Mouse (Mus musculus) stomach, embryonic 15.5 days (tissue): ENCODE results near the gene Erlin1. TPM values are rescaled to one million over a fixed set of nuclear protein-coding genes. Genes with fewer than 3 reads are reported as not detected.

Experiments
- ATAC-seq: fragments of 200-750 bp; cut with Nextera tagmentation; 2 replicates; pipeline ENCODE4 v1.8.0; 2017; ENCODE audit warnings: low read depth, moderate number of reproducible peaks, moderate TSS enrichment; ENCODE audit not compliant: insufficient read depth, low FRiP score
- H3K27ac ChIP-seq: fragments of 300-500 bp; sonication (generic); 2 replicates; pipeline ENCODE4 v1.5.1; 2015; ENCODE audit warnings: mild to moderate bottlenecking, inconsistent platforms
- H3K27me3 ChIP-seq: fragments of 300-500 bp; sonication (generic); replicated peaks from 2 replicates; pipeline ENCODE4 v1.6.1; 2015; ENCODE audit warnings: inconsistent platforms
- H3K36me3 ChIP-seq: fragments of 300-500 bp; sonication (generic); 2 replicates; pipeline ENCODE4 v1.6.1; 2015; ENCODE audit warnings: inconsistent platforms
- H3K4me1 ChIP-seq: fragments of 300-500 bp; sonication (generic); 2 replicates; pipeline ENCODE4 v1.6.1; 2015; ENCODE audit warnings: inconsistent platforms
- H3K4me2 ChIP-seq: fragments of 300-500 bp; sonication (generic); 2 replicates; pipeline ENCODE4 v1.6.1; 2015; ENCODE audit warnings: mild to moderate bottlenecking, inconsistent platforms
- H3K4me3 ChIP-seq: fragments of 300-500 bp; sonication (generic); replicated peaks from 2 replicates; pipeline ENCODE4 v1.5.1; 2015; ENCODE audit warnings: inconsistent platforms
- H3K9ac ChIP-seq: fragments of 300-500 bp; sonication (generic); 2 replicates; pipeline ENCODE4 v1.6.1; 2015; ENCODE audit warnings: inconsistent platforms
- H3K9me3 ChIP-seq: fragments of 300-500 bp; sonication (generic); 2 replicates; pipeline ENCODE4 v1.6.1; 2016; ENCODE audit warnings: inconsistent platforms
- WGBS: fragments of 180-500 bp; shearing (Covaris S2); methylation state at CpG from one replicate; pipeline ENCODE4 v1.1.7; 2015; 5-methylcytosine and 5-hydroxymethylcytosine counted together
- polyA plus RNA-seq: library from polyadenylated mRNA; unstranded; fragments of >200 nt; fragmentation: Nextera tagmentation; extraction: Ambion mirVana; gene quantifications from 2 replicates; pipeline ENCODE4 v1.2.1, GENCODE M21; 2015

The Erlin1 gene
- 40.8 and 46.0 TPM in 2 replicates for polyA plus RNA-seq

DNA sequence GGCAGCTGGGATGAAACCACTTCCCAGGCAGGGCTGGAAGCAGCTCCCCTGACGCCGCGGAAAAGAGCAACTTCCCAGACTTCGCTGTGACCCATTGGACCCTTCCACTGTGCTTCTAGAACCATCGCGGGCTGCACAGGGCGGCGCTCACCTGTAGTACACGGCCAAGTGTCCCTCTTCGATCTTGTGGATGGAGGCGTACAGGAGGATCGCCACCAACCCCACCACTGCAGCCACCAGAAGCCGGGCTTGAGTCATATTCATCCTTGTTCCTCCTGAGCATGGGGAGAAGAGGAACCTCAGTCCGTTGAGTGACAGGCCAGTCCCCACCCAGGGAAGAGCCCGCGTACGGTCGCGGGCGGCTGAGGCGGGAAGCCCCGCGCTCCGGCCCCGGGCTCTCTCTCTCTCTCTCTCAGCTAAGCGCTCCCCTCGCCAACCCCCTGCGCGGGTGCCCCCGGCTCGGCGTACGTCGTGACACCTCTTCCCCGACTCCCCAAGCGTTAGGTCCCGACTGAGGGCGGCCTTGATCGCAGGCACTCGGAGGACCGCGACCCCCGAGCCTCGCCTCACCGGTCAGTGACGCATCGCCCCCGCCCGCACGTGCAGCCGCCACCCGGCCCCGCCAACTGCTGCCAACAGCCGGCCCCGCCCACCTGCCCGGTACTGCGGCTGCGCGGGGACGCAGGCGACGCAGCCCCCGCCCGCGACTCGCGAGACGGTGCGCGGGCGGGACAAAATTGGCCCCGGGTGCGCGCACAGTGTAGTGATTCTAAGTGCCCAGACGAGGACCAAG lies at the start of gene Erlin1:
Erlin1 (minus strand) TSS at position 665 of the 793 bp plus-strand sequence.
- Histone ChIP-seq H3K27me3 (no peaks in the 10 kb centered on the region), H3K4me1 (peaks cover 8% of the 10 kb centered on the region), H3K9me3 (no peaks in the 10 kb centered on the region), H3K4me2 (peak within 1 kb of the TSS; percentile 87), H3K4me3 (peak within 1 kb of the TSS; percentile 82), H3K9ac (peak within 1 kb of the TSS; percentile 68), H3K36me3 (peaks cover 6% of the 10 kb centered on the region; the same call in 1 of the 2 replicates), H3K27ac (peak within 1 kb of the TSS; percentile 69)
- WGBS = under 1% methylated on average over 75 of the region's 75 CpGs
- peak; percentile 90 for ATAC-seq

GRCm38 (mm10) chr19:44117793-44118192 lies 48.2 kb upstream of the Erlin1 start:
- ATAC-seq = no peak
- Histone ChIP-seq H3K4me1 (no peaks in the 10 kb centered on the region), H3K27ac (no peak overlapping the region), H3K27me3 (no peaks in the 10 kb centered on the region), H3K9ac (no peak overlapping the region), H3K36me3 (peaks cover 43% of the 10 kb centered on the region), H3K9me3 (no peaks in the 10 kb centered on the region), H3K4me3 (no peak overlapping the region), H3K4me2 (no peak overlapping the region)

DNA sequence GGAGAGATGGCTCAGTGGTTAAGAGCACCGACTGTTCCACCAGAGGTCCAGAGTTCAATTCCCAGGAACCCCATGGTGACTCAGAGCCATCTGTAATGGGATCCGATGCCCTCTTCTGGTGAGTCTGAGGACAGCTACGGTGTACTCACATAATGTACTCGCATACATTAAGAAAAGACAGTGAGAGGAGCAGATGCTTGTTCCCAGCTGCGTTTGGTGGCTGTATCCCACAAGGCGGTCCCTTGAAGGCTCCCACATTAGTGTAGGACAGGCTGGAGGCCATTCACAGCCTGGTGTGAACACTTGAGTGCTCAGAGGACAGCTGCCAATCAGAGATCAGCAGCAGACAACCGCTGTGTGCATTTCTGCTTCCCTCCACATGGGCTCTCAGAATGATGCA lies 42.1 kb upstream of the Erlin1 start:
- Histone ChIP-seq H3K36me3 (peaks cover 27% of the 10 kb centered on the region), H3K4me2 (no peak overlapping the region), H3K4me3 (no peak overlapping the region), H3K4me1 (peaks cover 4% of the 10 kb centered on the region; the same call in 1 of the 2 replicates), H3K27ac (no peak overlapping the region), H3K9me3 (no peaks in the 10 kb centered on the region), H3K27me3 (no peaks in the 10 kb centered on the region), H3K9ac (no peak overlapping the region)
- 75% methylated on average over 7 of the region's 7 CpGs for WGBS
- ATAC-seq = no peak

- no peaks in the 10 kb centered on the region for H3K9me3 ChIP-seq
- H3K4me3 ChIP-seq = no peak overlapping the region
- 87% methylated on average over 9 of the region's 9 CpGs for WGBS
- peaks cover 27% of the 10 kb centered on the region for H3K36me3 ChIP-seq
- no peak overlapping the region for H3K27ac ChIP-seq
- H3K27me3 ChIP-seq = no peaks in the 10 kb centered on the region
- no peak overlapping the region for H3K4me2 ChIP-seq
- H3K4me1 ChIP-seq = peaks cover 4% of the 10 kb centered on the region; the same call in 1 of the 2 replicates
- H3K9ac ChIP-seq = no peak overlapping the region
- ATAC-seq = no peak
Measured at GRCm38 (mm10) chr19:44110356-44110755, 40.8 kb upstream of the Erlin1 start.

DNA sequence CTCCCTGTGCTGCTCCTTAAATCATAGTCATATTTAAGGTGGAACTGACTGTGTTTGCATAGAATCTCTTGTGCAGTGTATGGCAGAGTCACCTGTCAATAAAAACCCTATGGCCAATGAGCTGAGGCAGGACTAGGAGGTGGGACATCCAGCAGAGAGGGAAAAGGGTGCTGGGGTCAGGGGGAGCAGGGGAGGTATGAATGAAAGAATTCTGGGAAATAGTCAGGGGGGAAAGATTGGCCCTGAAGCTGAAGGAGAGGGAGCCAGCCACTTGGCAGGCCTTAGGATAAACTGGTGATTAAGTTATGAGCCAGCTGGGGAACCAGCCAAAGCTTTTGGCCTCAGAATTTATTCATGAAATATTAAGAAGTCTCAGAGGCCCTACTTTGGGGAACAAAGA lies 39.4 kb upstream of the Erlin1 start:
- no peak for ATAC-seq
- Histone ChIP-seq H3K4me2 (no peak overlapping the region), H3K9me3 (no peaks in the 10 kb centered on the region), H3K36me3 (peaks cover 20% of the 10 kb centered on the region), H3K9ac (no peak overlapping the region), H3K4me1 (peaks cover 9% of the 10 kb centered on the region; the same call in 1 of the 2 replicates), H3K27ac (no peak overlapping the region), H3K4me3 (no peak overlapping the region), H3K27me3 (no peaks in the 10 kb centered on the region)

DNA sequence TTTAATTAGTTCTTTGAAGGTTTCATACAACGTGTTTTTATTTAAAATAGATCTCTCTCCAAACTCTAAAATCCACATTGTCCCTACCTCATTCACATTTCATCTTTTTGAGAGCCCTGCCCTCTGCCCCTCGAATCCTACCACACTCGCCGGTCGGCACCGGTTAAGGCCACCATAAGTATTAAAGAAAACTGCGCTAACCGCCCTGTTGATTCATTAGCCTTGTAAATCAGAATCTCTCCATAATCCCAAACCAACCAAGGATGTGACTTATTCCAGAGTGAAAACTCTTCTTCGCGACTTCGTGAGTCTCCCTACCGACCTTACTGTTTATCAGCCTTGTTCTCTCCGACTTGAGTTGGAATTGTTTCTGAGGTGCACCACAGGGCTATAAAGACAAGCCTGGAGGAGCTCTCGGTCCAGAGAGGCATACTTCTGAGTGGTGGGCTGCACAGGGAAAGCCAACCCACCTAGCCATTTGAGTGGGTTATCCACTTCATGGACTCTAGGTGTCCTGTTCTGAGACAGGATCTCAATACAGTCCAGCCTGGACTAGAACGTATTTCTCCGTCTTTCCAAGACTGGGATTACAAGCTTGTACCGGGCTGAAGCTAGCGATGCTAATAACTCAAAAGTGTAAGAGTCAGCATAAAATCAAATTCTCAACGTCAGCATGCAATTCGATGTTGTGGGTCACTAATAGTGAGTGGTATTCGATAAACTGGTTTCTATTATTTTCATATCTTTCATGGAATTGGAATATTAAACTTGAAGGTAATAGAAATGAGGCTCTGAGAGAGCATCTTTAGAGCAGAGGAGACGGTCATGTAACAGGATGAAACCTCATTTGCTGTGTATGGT lies 38.3 kb upstream of the Erlin1 start:
- H3K4me2 ChIP-seq = peak overlapping the region; percentile 70
- peak overlapping the region; percentile 97 for H3K4me3 ChIP-seq
- H3K27ac ChIP-seq = no peak overlapping the region
- no peaks in the 10 kb centered on the region for H3K9me3 ChIP-seq
- no peak; the same call in 1 of the 2 replicates for ATAC-seq
- peaks cover 11% of the 10 kb centered on the region for H3K36me3 ChIP-seq
- H3K9ac ChIP-seq = no peak overlapping the region
- H3K4me1 ChIP-seq = peaks cover 9% of the 10 kb centered on the region; the same call in 1 of the 2 replicates
- H3K27me3 ChIP-seq = no peaks in the 10 kb centered on the region
- WGBS = 28% methylated on average over 22 of the region's 22 CpGs

- no peaks in the 10 kb centered on the region for H3K27me3 ChIP-seq
- peak within 1 kb of the TSS; percentile 70 for H3K4me2 ChIP-seq
- peak within 1 kb of the TSS; percentile 97 for H3K4me3 ChIP-seq
- peaks cover 5% of the 10 kb centered on the region for H3K36me3 ChIP-seq
- no peak within 1 kb of the TSS for H3K27ac ChIP-seq
- H3K4me1 ChIP-seq = peaks cover 9% of the 10 kb centered on the region; the same call in 1 of the 2 replicates
- H3K9ac ChIP-seq = peak within 1 kb of the TSS; percentile 93
- under 1% methylated on average over 67 of the region's 67 CpGs for WGBS
- peak; percentile 99 for ATAC-seq
- no peaks in the 10 kb centered on the region for H3K9me3 ChIP-seq
Measured at GRCm38 (mm10) chr19:44106831-44107660, 37.5 kb upstream of the Erlin1 start, which contains the start of gene Chuk. Chuk (minus strand) TSS chr19:44107480.

DNA sequence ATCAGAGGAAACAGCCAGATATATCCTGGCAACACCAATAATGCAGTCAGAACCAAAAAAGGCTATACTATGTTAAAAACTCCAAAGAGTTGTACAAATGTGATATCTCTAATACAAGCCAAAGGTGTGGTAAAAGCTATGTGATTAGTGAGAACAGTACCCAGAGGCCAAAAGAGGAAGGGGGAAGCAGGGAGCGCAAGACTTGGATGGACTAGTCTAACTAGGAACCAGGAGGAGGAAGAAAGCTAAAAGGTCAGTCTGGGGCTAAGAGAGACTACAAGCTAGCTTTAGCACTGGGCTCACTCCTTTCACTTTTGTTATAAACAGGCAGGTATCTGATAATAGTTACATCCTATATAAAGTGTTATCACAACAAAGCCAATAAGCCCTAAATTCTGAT lies 34.8 kb upstream of the Erlin1 start:
- H3K27ac ChIP-seq = no peak overlapping the region
- no peak for ATAC-seq
- WGBS = 70% methylated on average over 1 of the region's 1 CpGs
- no peak overlapping the region for H3K4me2 ChIP-seq
- H3K4me1 ChIP-seq = peaks cover 9% of the 10 kb centered on the region; the same call in 1 of the 2 replicates
- H3K9ac ChIP-seq = no peak overlapping the region
- no peaks in the 10 kb centered on the region for H3K27me3 ChIP-seq
- H3K9me3 ChIP-seq = no peaks in the 10 kb centered on the region
- no peak overlapping the region for H3K4me3 ChIP-seq
- H3K36me3 ChIP-seq = no peaks in the 10 kb centered on the region

DNA sequence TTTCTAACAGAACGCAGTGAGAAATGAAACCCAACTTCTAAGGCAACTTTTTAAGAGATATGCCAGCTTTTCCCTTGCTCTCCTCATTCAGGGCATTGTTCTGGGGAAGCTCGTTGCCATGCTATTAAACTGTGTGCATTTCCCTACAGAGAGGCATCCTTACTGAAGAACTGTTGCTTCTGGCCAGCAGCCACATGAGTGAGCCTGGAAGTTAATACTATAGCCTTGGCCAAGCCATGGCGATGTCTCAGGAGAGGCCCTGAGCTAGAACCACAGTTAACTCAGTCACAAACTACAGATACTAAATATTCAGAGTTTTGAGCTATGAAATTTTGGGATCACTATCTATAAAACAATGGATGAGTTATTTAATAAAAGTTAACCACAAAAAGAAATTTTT lies 33.4 kb upstream of the Erlin1 start:
- Histone ChIP-seq H3K4me1 (peaks cover 8% of the 10 kb centered on the region; the same call in 1 of the 2 replicates), H3K9me3 (no peaks in the 10 kb centered on the region), H3K9ac (no peak overlapping the region), H3K27ac (no peak overlapping the region), H3K27me3 (no peaks in the 10 kb centered on the region), H3K36me3 (no peaks in the 10 kb centered on the region), H3K4me3 (no peak overlapping the region), H3K4me2 (no peak overlapping the region)
- WGBS = 88% methylated on average over 3 of the region's 3 CpGs
- no peak for ATAC-seq

GRCm38 (mm10) chr19:44100840-44101239 lies 31.3 kb upstream of the Erlin1 start:
- Histone ChIP-seq H3K27me3 (no peaks in the 10 kb centered on the region), H3K36me3 (peaks cover 8% of the 10 kb centered on the region), H3K4me2 (no peak overlapping the region), H3K9me3 (no peaks in the 10 kb centered on the region), H3K27ac (no peak overlapping the region), H3K4me3 (no peak overlapping the region), H3K9ac (no peak overlapping the region), H3K4me1 (peaks cover 5% of the 10 kb centered on the region; the same call in 1 of the 2 replicates)
- ATAC-seq = no peak

DNA sequence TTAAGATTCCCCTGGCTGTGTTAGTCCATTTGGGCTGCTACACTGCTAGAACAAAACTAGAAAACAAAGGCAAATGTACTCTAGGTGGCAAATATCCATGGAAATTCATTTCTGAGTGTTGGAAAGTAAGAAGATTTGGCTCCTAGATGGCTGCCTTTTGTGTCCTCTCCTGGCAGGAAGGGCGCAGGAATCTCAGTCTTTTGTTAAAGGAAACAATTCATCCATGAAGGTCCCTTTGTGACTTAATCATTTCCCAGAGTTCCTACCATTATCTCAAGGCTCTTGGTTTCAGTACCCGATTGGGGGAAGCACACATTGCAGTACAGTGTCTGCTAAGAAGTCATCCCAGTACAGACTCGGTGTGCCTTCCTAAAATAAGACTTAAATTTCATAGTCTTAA lies 16.7 kb upstream of the Erlin1 start:
- H3K27ac ChIP-seq = no peak overlapping the region
- WGBS = 83% methylated on average over 3 of the region's 3 CpGs
- peaks cover 14% of the 10 kb centered on the region for H3K36me3 ChIP-seq
- ATAC-seq = no peak
- H3K27me3 ChIP-seq = no peaks in the 10 kb centered on the region
- H3K9ac ChIP-seq = no peak overlapping the region
- H3K9me3 ChIP-seq = no peaks in the 10 kb centered on the region
- H3K4me2 ChIP-seq = no peak overlapping the region
- H3K4me1 ChIP-seq = no peaks in the 10 kb centered on the region
- no peak overlapping the region for H3K4me3 ChIP-seq
